Mouse (Mus musculus): ENCODE data around the gene Svopl. TPM values are rescaled to one million over a fixed set of nuclear protein-coding genes. Genes with fewer than 3 reads are reported as not detected.
A peak's percentile ranks its signal among the peaks of the same experiment; 100 is the strongest.

Gene Svopl
- polyA plus RNA-seq, 1 experiment from 2014 or later: not detected

DNA sequence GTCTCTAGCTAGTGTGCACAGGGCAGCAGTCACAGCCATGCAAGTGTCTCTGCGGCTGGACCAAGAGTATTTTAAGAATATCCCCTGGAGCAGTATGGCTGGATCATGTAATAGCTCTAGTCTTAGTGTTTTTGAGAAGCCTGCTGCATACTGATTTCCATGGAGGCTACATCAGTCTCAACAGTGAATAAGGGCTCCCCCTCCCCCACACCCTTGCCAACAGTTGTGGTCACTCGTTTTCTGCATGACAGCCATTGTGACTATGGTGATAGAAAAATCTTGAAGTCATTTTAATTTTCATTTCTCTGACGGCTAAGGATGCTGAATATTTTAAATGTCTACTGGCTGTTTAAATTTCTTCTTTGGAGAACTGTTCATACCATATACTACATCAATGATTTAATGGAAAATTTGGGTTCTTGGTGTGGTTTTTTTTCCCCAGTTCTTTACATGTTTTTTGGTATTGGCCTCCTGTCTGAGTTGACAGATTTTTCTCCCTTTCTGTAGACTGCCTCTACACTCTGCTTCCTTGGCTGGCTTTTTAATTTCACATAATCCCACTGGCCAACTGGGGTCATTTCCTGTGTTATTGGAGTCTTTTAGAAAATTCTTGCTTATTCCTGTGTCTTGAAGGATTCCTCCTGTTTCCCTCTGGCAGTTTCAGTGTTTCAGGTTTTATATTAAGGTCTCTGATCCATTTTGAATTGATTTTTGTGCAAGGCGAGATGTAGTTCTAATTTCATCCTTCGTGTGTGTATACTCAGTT, 13.8 kb downstream of the Svopl start:
- no peak for DNase-seq (ENCODE audit: low read depth, low spot score)
- CTCF ChIA-PET: no interaction called here
- ATAC-seq: no peak

DNA sequence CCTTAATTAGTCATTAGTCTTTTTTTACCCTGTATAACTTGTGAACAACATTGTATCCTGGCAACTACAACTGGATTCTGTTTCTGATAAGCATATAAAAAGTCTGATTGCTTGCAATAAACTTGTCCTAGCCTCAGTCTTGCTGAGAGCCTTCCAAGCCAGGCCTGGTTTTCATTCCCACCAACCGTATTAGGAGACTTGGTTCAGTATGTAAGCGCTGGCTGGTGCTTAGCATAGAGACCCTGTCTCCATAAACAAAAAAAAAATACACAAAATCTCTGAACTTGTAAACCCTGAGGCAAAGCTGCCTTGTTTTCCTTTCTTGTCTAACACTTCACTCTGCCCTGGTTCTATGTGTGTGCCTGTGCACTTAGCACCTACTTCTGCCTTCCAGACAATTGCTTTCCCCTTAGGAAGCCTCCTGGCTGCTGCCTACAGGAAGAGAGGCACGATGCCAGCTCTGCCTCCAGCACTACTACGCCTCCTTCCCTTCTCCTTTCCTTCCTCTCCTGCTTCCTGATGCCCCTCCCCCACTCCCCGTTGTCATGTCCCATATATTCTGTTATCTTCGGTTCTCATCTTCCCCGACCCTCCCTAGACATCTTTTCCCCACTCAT, 14.8 kb downstream of the Svopl start:
- H3K27me3 ChIP-seq: no peaks in the 10 kb centered on the region
- in situ Hi-C loops (cut with MboI; ENCODE audit: low pct_unique_long_range_greater_than_20kb): no loop called here
- DNase-seq (ENCODE audit: low read depth, low spot score): no peak
- CTCF ChIA-PET: no interaction called here
- POLR2A ChIA-PET: no interaction called here
- no peak for ATAC-seq
- no peak for TF ChIP-seq CTCF (IDR thresholded peaks at IDR 0.05)

More for the DNA sequence above, 13.8 kb downstream of the Svopl start:
- no peak for TF ChIP-seq CTCF (IDR thresholded peaks at IDR 0.05)
- POLR2A ChIA-PET: no interaction called here
- H3K27me3 ChIP-seq: no peaks in the 10 kb centered on the region
- in situ Hi-C loops (cut with MboI; ENCODE audit: low pct_unique_long_range_greater_than_20kb): no loop called here

DNA sequence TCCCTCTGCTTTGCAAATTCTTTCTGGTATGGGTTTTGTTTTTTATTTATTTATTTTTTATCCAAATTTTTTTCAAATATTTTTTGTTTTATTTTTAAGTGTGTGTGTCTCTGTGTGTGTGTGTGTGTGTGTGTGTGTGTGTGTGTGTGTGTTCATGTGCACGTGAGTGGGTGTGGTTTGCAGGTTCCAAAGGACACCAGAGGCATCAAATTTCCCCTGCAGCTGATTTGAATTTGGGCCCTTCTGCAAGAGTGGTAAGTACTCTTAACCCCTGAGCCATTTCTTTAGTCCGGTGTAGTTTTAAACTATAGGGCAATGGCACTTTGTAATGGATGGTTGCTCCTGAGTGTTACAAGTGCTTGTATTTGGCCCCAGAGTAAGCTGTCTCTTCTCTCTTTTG, 18.6 kb downstream of the Svopl start:
- ChIA-PET CTCF (no interaction called here), POLR2A (no interaction called here)
- DNase-seq (ENCODE audit: low read depth, low spot score): no peak
- no peak for ATAC-seq
- TF ChIP-seq CTCF (IDR thresholded peaks at IDR 0.05): no peak
- H3K27me3 ChIP-seq: no peaks in the 10 kb centered on the region
- in situ Hi-C loops (cut with MboI; ENCODE audit: low pct_unique_long_range_greater_than_20kb): no loop called here

GRCm38 (mm10) chr6:38027771-38028170, 19.0 kb downstream of the Svopl start:
- POLR2A ChIA-PET: no interaction called here
- in situ Hi-C loops (cut with MboI; ENCODE audit: low pct_unique_long_range_greater_than_20kb): no loop called here
- H3K27me3 ChIP-seq: no peaks in the 10 kb centered on the region
- no peak for ATAC-seq
- CTCF ChIA-PET: interaction anchor here (0.9 kb wide), 1 partner anchor 281 kb away, joined by 3 read pairs; no protein-coding TSS in a partner anchor
- TF ChIP-seq CTCF (IDR thresholded peaks at IDR 0.05): no peak
- no peak for DNase-seq (ENCODE audit: low read depth, low spot score)

- ATAC-seq (no peak), DNase-seq (ENCODE audit: low read depth, low spot score) (no peak)
- TF ChIP-seq CTCF (IDR thresholded peaks at IDR 0.05): no peak
- in situ Hi-C loops (cut with MboI; ENCODE audit: low pct_unique_long_range_greater_than_20kb): no loop called here
- CTCF ChIA-PET: no interaction called here
- POLR2A ChIA-PET: no interaction called here
- no peaks in the 10 kb centered on the region for H3K27me3 ChIP-seq
Measured at GRCm38 (mm10) chr6:38023284-38023683, 23.5 kb downstream of the Svopl start.

DNA sequence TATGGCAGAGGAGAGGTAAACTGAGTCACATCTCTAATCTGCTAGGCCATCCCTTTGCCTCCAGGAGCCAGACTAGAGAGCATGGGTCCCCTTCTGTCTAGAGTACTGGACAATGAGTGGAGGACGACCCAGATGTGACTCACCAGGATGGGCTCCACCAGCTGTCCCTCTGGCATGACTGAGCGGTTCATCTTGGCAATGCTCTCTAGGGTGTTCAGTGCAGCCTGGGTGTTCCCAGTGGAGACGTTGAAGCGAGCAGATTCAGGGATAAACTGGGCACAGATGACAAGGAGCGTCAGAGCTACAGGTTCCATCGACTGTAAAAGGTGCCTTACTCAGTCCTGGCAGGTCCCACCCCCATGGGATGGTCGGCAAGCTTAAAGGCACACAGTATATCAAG, 25.4 kb downstream of the Svopl start:
- ATAC-seq (no peak), DNase-seq (ENCODE audit: low read depth, low spot score) (no peak)
- CTCF ChIA-PET: interaction anchor here (1.3 kb wide), 1 partner anchor 12 kb away, joined by 5 read pairs; no protein-coding TSS in a partner anchor
- in situ Hi-C loops (cut with MboI; ENCODE audit: low pct_unique_long_range_greater_than_20kb): no loop called here
- no peaks in the 10 kb centered on the region for H3K27me3 ChIP-seq
- POLR2A ChIA-PET: no interaction called here
- no peak for TF ChIP-seq CTCF (IDR thresholded peaks at IDR 0.05)

GRCm38 (mm10) chr6:38012829-38013228, 34.0 kb downstream of the Svopl start:
- in situ Hi-C loops (cut with MboI; ENCODE audit: low pct_unique_long_range_greater_than_20kb): no loop called here
- ATAC-seq (no peak), DNase-seq (ENCODE audit: low read depth, low spot score) (no peak)
- no peaks in the 10 kb centered on the region for H3K27me3 ChIP-seq
- POLR2A ChIA-PET: no interaction called here
- no peak for TF ChIP-seq CTCF (IDR thresholded peaks at IDR 0.05)
- CTCF ChIA-PET: no interaction called here

DNA sequence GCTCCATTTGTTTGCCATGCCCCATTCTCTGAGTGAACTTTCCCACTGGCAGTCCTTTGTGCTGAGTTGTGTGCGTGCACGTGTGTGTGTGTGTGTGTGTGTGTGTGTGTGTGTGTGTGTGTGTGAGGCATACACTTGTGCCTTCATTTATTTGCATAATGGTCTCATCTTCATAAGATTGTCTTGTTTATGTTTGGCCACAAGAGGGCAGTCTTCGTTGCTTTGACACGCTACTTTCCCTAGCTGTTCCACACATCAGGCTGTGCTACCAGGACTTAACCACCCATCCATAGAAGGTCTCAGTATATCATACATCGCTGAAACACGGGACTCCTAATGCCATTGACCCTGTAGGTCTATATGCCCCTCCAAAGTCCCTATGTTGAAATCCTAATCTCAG, 39.3 kb downstream of the Svopl start:
- ChIA-PET CTCF (interaction anchor here (1.0 to 2.9 kb wide), 9 partner anchors 10 to 549 kb away, joined by 3 to 14 read pairs (median 3); no protein-coding TSS in a partner anchor), POLR2A (no interaction called here)
- ATAC-seq (no peak), DNase-seq (ENCODE audit: low read depth, low spot score) (peak; percentile 9)
- H3K27me3 ChIP-seq: no peaks in the 10 kb centered on the region
- TF ChIP-seq CTCF (IDR thresholded peaks at IDR 0.05): peak; percentile 31
- in situ Hi-C loops (cut with MboI; ENCODE audit: low pct_unique_long_range_greater_than_20kb): loop anchor here (10.0 kb wide), 1 partner anchor 147 kb away; no protein-coding TSS in a partner anchor

- in situ Hi-C loops (cut with MboI; ENCODE audit: low pct_unique_long_range_greater_than_20kb): no loop called here
- no peaks in the 10 kb centered on the region for H3K27me3 ChIP-seq
- TF ChIP-seq CTCF (IDR thresholded peaks at IDR 0.05): no peak
- POLR2A ChIA-PET: no interaction called here
- no peak for ATAC-seq
- CTCF ChIA-PET: interaction anchor here (1.0 to 2.5 kb wide), 4 partner anchors 20 to 40 kb away, joined by 3 to 7 read pairs (median 3); no protein-coding TSS in a partner anchor
- no peak for DNase-seq (ENCODE audit: low read depth, low spot score)
Measured at GRCm38 (mm10) chr6:37967386-37967785, 79.4 kb downstream of the Svopl start.

DNA sequence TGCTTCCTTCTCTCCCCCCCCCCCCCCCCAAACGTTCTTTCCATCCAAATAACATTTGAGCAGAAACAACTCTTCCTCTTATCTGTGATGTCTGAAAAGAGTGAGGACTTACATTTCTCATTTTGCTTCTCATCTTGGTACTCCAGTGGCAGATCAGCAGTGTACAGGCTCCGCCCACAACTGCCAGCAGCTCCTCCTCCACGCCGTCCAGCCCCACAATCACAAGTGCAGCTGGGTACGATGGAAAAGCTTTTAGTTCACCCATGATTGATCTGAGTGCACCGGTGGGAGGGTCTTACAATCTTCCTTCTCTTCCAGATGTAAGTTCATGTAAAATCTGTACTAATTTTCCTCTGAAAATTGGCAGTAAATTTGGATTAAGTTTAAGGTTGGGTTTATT, 95.5 kb downstream of the Svopl start:
- in situ Hi-C loops (cut with MboI; ENCODE audit: low pct_unique_long_range_greater_than_20kb): no loop called here
- no peak for ATAC-seq
- CTCF ChIA-PET: interaction anchor here (1.2 kb wide), 1 partner anchor 19 kb away, joined by 3 read pairs; no protein-coding TSS in a partner anchor
- no peak for TF ChIP-seq CTCF (IDR thresholded peaks at IDR 0.05)
- POLR2A ChIA-PET: no interaction called here
- no peak for DNase-seq (ENCODE audit: low read depth, low spot score)
- H3K27me3 ChIP-seq: no peaks in the 10 kb centered on the region

- in situ Hi-C loops (cut with MboI; ENCODE audit: low pct_unique_long_range_greater_than_20kb): no loop called here
- no peaks in the 10 kb centered on the region for H3K27me3 ChIP-seq
- TF ChIP-seq CTCF (IDR thresholded peaks at IDR 0.05): no peak
- ChIA-PET CTCF (no interaction called here), POLR2A (no interaction called here)
- ATAC-seq: no peak
- DNase-seq (ENCODE audit: low read depth, low spot score): no peak
Measured at GRCm38 (mm10) chr6:37936498-37936897, 110.3 kb downstream of the Svopl start.

Other genes starting within 250 kb of the Svopl start
- gene Trim24, start 176.2 kb downstream of the Svopl start, polyA plus RNA-seq (2021): 20.0 TPM
- gene Tmem213, start 62.3 kb upstream of the Svopl start, polyA plus RNA-seq (2021): not detected
- gene Atp6v0a4, start 77.6 kb upstream of the Svopl start, polyA plus RNA-seq (2021): 2.5 TPM
- 6.5 TPM for gene D630045J12Rik, start 207.0 kb upstream of the Svopl start, polyA plus RNA-seq (2021)

All from Patski (cell line).